Mouse (Mus musculus) embryo, embryonic 10.5 days (tissue): Measurements from ENCODE around the gene Garem2.

Experiments used
- DNase-seq: peaks from one replicate; pipeline ENCODE4 v3.0.0-alpha.2; 2015; ENCODE audit warnings: low spot score

Gene Garem2

GRCm38 (mm10) chr5:30153222-30153621 is 48.3 kb downstream of the Garem2 start:
- DNase-seq, result no peak

GRCm38 (mm10) chr5:30154013-30154412 is 49.1 kb downstream of the Garem2 start:
- peak; percentile 47 for DNase-seq

DNA sequence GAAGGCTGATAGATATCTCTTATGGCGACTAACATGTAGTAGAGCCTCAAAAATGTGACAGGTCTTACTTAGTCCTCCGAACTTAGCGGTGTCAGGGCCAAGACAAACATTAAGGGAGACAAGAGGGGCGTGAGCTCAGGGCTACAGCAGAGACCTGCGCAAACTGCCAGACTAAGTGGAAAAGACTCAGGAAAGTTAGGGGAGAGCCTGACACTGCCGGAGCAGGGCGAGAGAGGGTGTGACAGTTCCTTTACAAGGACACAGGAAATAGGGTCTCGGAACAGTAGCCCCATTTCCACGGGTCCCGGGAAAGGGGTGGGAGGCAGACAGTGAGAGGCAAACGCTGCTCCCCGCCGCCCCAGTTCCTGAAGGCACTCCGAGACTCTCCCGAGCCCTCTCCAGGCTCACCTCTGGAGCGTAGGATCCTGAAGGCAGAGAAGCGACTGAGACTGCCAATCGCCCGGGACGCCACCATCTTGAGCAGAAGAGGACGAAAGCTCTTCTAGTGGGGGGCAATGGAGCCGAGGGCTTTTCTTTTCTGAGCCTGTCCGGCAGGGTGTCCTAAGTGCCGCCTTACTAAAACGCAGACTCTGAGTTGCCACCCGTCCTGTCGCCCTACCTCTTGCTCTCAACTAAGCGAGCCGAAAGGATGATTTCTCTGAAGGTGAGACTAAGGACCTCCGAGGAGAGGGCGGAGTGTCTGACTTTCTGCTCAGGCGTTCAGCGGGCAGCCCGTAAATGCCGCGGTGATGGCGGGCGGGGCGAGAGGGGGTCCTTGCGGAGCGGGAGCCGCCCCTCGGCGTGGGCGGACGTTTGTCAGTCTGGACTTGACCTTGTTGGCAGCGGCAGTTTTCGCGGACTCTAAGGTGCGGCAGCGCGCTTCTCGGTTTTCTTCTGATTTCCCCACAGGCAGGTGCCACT is 49.8 kb downstream of the Garem2 start, which contains the start of the genes Hadha and Hadhb:
Gene Hadha (minus strand): TSS at position 689 of the 921 bp plus-strand sequence.
Gene Hadhb (plus strand): TSS at position 775 of the 921 bp plus-strand sequence.
- peak; percentile 91 for DNase-seq

- DNase-seq, result no peak
Observed at GRCm38 (mm10) chr5:30155395-30155792, 50.4 kb downstream of the Garem2 start.

- peak; percentile 7 for DNase-seq
Observed at GRCm38 (mm10) chr5:30155821-30156629, 51.1 kb downstream of the Garem2 start.

DNA sequence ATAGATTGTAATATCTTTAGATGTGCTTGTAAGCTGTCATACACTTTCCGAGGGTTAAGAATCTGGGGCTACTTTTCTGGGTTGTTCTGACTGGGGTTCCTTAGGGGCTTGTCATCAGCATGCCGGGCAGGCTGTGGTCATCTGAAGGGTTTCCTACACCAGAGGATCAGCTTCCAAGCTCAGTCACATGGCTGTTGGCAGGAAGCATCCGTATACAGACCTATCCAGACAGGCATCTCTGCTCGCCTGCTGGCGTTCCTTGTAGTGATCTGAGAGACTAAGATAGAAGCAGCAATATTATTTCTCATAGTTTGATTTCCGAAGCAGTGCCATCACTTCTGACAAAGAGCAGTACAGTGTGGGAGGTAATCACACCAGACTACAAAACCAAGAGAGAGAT is 54.6 kb downstream of the Garem2 start:
- no peak for DNase-seq

DNA sequence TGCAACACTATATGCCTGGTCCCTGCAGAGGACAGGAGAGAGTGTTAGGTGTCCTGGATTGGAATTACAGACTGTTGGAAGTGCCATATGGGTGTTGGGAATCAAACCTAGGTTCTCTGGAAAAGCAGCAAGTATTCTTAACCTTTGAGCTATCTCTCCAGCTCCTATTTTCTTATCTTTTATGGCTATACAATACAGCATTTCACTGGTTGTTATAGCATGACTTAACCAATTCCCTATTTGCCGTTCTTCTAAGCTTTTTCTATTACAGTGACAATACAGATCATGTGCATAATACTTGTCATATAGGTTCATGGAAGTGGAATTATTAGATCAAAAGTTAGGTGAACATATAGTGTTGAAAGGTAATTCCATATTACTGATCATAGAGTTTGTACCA is 56.9 kb downstream of the Garem2 start:
- DNase-seq, result no peak

DNA sequence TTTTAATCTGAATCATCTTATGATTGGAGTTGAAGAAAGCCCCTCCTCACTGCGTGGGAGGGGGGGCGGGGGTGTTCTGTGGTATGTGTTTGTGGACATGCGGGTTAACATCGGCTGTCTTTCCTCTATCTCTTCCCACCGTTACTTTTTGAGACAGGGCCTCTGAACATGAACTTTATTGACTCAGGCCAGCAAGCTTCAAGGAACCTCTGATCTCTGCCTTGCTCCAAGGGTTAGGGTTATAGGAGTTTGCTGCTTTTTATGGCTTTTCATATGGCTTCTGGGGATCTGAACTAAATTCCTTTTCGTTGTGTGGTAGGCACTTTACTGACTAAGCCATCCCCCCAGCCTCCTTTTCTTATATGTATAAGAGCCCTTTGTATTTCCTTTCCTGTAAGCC is 57.4 kb downstream of the Garem2 start:
- no peak for DNase-seq

GRCm38 (mm10) chr5:30165234-30165946 is 60.4 kb downstream of the Garem2 start:
- DNase-seq, result no peak
